Mouse (Mus musculus): ENCODE data around the gene Furin. TPM values are rescaled to one million over a fixed set of nuclear protein-coding genes. Genes with fewer than 3 reads are reported as not detected.

The Furin gene
- polyA plus RNA-seq (2021; fragmentation: Nextera tagmentation): 1.5 and 4.3 TPM in 2 replicates
- long read RNA-seq, experiment 1, partial matches to known transcripts: 2 of 6 reads
- long read RNA-seq, experiment 1, other reads (novel, unspliced or antisense): 4 of 6 reads
- long read RNA-seq, experiment 2, partial matches to known transcripts: 0 of 1 reads
- long read RNA-seq, experiment 2, other reads (novel, unspliced or antisense): 1 of 1 reads

DNA sequence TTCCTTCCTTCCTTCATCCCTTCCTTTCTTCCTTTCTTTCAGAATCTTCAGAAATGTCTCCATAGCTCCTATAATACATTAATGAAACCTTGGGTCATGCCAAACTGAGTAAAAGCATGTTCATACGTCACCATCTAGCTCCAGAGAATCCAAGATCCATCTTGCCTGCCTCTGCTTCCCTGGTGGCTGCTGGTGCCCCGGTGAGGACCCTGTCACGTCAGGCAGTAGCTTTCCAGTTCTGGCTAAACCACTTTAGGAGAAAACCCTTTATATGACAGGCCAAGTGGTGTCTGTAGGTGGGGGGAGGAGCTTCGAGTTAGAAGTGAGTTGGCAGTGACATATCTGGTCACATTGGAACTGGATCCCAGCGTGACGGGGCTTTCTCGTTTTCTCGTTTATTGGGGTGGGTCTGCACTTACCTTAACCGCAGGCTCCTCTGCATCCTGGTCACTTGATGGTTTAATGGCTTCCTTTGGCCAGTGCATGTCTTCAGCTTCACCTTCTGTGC lies at the start of gene Furin:
TSS of gene Furin (minus strand) at position 249 of the 508 bp plus-strand sequence.

DNA sequence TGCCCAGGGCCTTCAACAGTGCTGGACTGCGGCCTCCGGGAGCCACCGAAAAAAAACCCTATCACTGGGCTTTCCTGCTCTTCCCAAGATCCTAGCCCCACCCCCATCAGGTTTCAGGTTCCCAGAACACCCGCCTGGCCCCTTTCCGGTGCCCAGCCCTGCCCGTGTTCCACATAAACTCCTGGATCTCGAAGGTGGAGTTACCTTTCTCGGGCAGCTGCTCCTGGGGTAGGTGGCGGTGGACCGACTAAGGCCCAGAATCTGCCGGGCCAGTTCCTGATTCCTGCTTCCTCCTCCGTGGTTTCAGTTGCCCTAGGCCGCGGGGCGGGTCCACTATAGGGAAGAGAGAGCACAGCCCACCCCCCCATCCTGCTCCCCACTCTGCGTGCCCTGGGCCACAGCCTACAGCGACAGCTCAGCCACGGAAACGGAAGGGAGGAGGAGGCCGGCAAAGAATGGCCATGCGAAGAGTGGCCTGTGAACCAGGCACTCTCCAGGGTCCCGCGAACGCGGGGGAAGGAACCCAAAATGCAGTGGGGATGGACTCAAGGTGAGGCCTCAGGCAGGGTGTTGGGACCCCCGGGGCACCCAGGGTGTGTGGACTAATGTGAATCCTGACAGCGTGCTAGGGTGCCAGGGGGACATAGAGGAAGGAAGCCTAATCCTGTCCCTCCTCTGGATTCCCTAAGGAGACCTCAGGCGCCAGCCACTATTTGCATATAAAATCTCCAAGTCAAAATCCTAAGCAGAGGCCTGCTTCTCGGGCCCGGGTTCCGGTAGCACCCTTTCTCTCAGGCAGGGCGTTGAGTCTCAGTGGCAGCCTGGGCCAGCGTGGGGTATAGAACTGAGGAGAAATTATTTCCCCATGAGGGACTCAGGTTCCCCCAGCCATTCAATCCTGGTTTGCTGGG lies 17.3 kb downstream of the Furin start, which contains the start of gene Fes:
TSS of gene Fes (minus strand) at position 314 of the 911 bp plus-strand sequence.

DNA sequence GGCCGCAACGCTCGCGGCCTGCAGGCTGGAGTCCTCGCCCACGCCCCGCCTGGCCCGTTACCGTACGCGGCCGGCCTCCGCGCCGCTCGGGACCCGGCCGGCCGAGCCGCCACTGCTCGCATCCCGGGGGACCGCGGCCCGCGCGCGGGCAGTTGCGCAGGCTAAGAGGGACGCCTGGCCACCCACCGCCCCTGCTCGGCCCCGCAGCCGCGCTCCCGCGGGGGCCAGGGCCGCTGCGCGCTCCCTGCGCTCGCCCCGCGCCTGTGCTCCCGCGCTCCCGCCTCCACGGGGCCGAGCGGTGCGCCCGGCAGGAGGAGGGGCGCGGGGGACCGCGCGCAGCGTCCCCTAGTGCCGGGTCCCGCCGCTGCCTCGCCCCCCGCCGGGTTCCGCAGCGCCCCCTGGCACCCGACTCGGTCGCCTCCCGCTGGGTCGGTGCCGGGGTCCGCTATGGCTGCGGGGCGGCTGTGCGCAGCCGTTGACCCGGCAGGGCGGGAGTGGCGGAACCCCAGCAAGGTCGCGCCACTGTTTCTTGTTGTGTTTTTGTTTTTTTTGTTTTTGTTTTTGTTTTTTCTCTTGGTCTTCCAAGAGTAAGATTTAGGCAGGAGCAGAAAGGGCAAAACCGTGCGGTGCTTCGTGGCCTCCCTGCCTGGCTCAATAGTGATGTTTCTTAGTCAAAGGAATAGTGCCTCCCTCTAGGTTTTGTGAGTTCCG lies 34.0 kb downstream of the Furin start, which contains the start of gene Man2a2:
TSS of gene Man2a2 (minus strand) at position 335 of the 711 bp plus-strand sequence.

DNA sequence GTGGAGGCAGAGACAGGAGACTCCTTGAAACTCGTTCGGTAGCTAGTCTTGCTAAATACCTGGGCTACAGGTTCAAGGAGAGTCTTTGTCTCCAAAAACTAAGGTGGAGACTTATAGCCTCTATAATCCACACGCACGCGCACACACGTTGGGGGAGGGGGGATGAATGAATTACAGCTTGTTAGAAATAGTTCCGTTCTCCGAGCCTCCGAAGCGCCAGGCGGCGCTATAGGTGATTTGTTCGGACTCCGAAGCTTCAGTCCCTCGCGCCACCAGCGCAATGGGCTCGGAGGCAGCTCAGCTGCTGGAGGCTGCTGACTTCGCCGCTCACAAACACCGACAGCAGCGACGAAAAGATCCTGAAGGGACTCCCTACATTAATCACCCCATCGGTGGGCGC lies 62.4 kb downstream of the Furin start, which contains the start of gene Hddc3:
TSS of gene Hddc3 (plus strand) at position 247 of the 400 bp plus-strand sequence.

GRCm38 (mm10) chr7:80340793-80341192 lies 64.4 kb downstream of the Furin start, which contains the start of gene Unc45a:
Unc45a (minus strand) TSS chr7:80341005.

Other genes with a start within 250 kb of the Furin start
- 8.1 and 11.0 TPM in 2 replicates for gene Sema4b, start 218.6 kb downstream of the Furin start, polyA plus RNA-seq (2021; fragmentation: Nextera tagmentation)
- 53.8 and 63.6 TPM in 2 replicates for gene Cib1, start 172.6 kb downstream of the Furin start, polyA plus RNA-seq (2021; fragmentation: Nextera tagmentation)
- gene Gdpgp1, start 172.6 kb downstream of the Furin start, polyA plus RNA-seq (2021; fragmentation: Nextera tagmentation): 5.7 and 5.9 TPM in 2 replicates
- gene Ttll13, start 159.1 kb downstream of the Furin start, polyA plus RNA-seq (2021; fragmentation: Nextera tagmentation): 1.7 and 1.9 TPM in 2 replicates
- gene Ngrn, start 144.2 kb downstream of the Furin start, polyA plus RNA-seq (2021; fragmentation: Nextera tagmentation): 52.0 and 58.3 TPM in 2 replicates
- gene Vps33b, start 135.8 kb downstream of the Furin start, polyA plus RNA-seq (2021; fragmentation: Nextera tagmentation): 11.1 and 11.4 TPM in 2 replicates
- gene Prc1, start 111.0 kb downstream of the Furin start, polyA plus RNA-seq (2021; fragmentation: Nextera tagmentation): 1.1 and 1.3 TPM in 2 replicates
- gene Rccd1, start 81.0 kb downstream of the Furin start, polyA plus RNA-seq (2021; fragmentation: Nextera tagmentation): 0.92 and 1.1 TPM in 2 replicates
- 11.1 and 11.6 TPM in 2 replicates for gene Unc45a, start 64.4 kb downstream of the Furin start, polyA plus RNA-seq (2021; fragmentation: Nextera tagmentation)
- gene Hddc3, start 62.3 kb downstream of the Furin start, polyA plus RNA-seq (2021; fragmentation: Nextera tagmentation): 32.9 and 39.4 TPM in 2 replicates
- gene Man2a2, start 34.1 kb downstream of the Furin start, polyA plus RNA-seq (2021; fragmentation: Nextera tagmentation): 12.0 and 14.3 TPM in 2 replicates
- 0.83 and 0.92 TPM in 2 replicates for gene Fes, start 17.5 kb downstream of the Furin start, polyA plus RNA-seq (2021; fragmentation: Nextera tagmentation)
- gene Blm, start 129.7 kb upstream of the Furin start, polyA plus RNA-seq (2021; fragmentation: Nextera tagmentation): 0.61 and 0.77 TPM in 2 replicates

Measured in left cerebral cortex, adult 6 months (tissue).